Mouse (Mus musculus) hindbrain, postnatal 0 days (tissue): ENCODE data around the gene Mrps11. TPM values are rescaled to one million over a fixed set of nuclear protein-coding genes. Genes with fewer than 3 reads are reported as not detected.

Experiments used
- ATAC-seq: fragments of 200-750 bp; cut with Nextera tagmentation; 2 replicates; pipeline ENCODE4 v1.8.0; 2017; ENCODE audit warnings: mild to moderate bottlenecking, moderate TSS enrichment, moderate library complexity
- DNase-seq: peaks from one replicate; pipeline ENCODE4 v3.0.0-alpha.2; 2015; ENCODE audit warnings: low spot score
- H3K27ac ChIP-seq: fragments of 300-500 bp; sonication (generic); 2 replicates; pipeline ENCODE4 v1.5.1; 2014; ENCODE audit warnings: mild to moderate bottlenecking
- H3K27me3 ChIP-seq: fragments of 300-500 bp; sonication (generic); 2 replicates; pipeline ENCODE4 v1.6.1; 2014; ENCODE audit warnings: low read length, mixed read lengths; ENCODE audit not compliant: insufficient read depth
- H3K36me3 ChIP-seq: fragments of 300-500 bp; sonication (generic); 2 replicates; pipeline ENCODE4 v1.6.1; 2014; ENCODE audit warnings: low read length, mixed read lengths; ENCODE audit not compliant: insufficient read depth
- H3K4me1 ChIP-seq: fragments of 300-500 bp; sonication (generic); 2 replicates; pipeline ENCODE4 v1.6.1; 2014; ENCODE audit warnings: antibody characterized with exemption, low read length, mixed read lengths; ENCODE audit not compliant: insufficient read depth
- H3K4me2 ChIP-seq: fragments of 300-500 bp; sonication (generic); 2 replicates; pipeline ENCODE4 v1.6.1; 2014; ENCODE audit warnings: low read depth, mild to moderate bottlenecking, low read length, moderate library complexity, mixed read lengths
- H3K4me3 ChIP-seq: fragments of 300-500 bp; sonication (generic); 2 replicates; pipeline ENCODE4 v1.5.1; 2014; ENCODE audit warnings: low read length
- H3K9ac ChIP-seq: fragments of 300-500 bp; sonication (generic); replicated peaks from 2 replicates; pipeline ENCODE4 v1.6.1; 2014; ENCODE audit warnings: mild to moderate bottlenecking, low read length, moderate library complexity, mixed read lengths
- H3K9me3 ChIP-seq: fragments of 300-500 bp; sonication (generic); 2 replicates; pipeline ENCODE4 v1.6.1; 2016; ENCODE audit warnings: low read length, mixed read lengths
- CTCF ChIP-seq: IDR thresholded peaks from 2 replicates; pipeline ENCODE4 v1.5.1; 2016; ENCODE audit warnings: antibody characterized with exemption, control low read depth, low read depth
- WGBS: fragments of 180-500 bp; shearing (Covaris S2); extraction: QIAGEN DNeasy Blood & Tissue Kit; methylation state at CpG from one replicate; pipeline ENCODE4 v1.1.7; 2014; 5-methylcytosine and 5-hydroxymethylcytosine counted together
- polyA plus RNA-seq: library from polyadenylated mRNA; unstranded; fragments of >200 nt; fragmentation: Nextera tagmentation; extraction: Ambion mirVana; gene quantifications from 2 replicates; pipeline ENCODE4 v1.2.1, GENCODE M21; 2015
- total RNA-seq: library from RNA; depleted of rRNA; stranded (reverse); fragments of >200 nt; gene quantifications from 2 replicates; pipeline ENCODE4 v1.2.3, GENCODE M21; 2014

The Mrps11 gene
- total and polyA plus RNA-seq, 2 experiments from 2014 or later, result 56.8 to 63.4 TPM

DNA sequence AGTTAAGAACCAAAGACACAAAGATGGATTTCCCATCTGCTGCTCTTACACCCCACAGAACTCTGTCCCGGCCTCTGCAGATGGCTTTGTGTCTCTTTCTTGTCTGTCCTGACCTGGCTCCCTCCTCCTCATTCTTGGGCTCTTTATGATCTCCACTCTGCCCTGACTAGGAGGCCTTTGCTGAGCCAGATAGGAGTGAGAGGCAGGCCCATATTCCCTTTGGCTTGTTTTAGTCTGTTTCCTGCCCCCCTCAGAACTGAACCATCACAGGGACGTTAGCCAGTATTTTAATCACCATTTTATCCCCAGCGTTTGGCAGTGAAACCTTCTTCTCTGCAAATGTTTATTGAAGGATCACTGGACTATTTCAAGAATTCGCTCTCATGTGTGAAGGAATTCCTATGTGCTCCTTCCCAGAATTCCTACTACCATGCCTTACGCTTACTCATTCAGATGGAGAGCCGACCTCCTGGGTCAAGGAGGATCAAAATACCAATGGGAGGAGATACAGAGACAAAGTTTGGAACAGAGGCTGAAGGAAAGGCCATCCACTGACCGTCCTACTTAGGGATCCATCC is 13.8 kb upstream of the Mrps11 start:
- DNase-seq (no peak), ATAC-seq (no peak)
- H3K36me3 ChIP-seq, result peaks cover 15% of the 10 kb centered on the region
- 72% methylated on average over 7 of the region's 7 CpGs for whole genome bisulfite sequencing
- H3K4me2 ChIP-seq, result no peak overlapping the region
- H3K9me3 ChIP-seq, result no peaks in the 10 kb centered on the region
- H3K9ac ChIP-seq, result no peak overlapping the region
- no peak overlapping the region for H3K27ac ChIP-seq
- H3K4me3 ChIP-seq, result no peak overlapping the region
- TF ChIP-seq CTCF, result no peak
- H3K4me1 ChIP-seq, result peaks cover 3% of the 10 kb centered on the region; the same call in 1 of the 2 replicates
- no peaks in the 10 kb centered on the region for H3K27me3 ChIP-seq

DNA sequence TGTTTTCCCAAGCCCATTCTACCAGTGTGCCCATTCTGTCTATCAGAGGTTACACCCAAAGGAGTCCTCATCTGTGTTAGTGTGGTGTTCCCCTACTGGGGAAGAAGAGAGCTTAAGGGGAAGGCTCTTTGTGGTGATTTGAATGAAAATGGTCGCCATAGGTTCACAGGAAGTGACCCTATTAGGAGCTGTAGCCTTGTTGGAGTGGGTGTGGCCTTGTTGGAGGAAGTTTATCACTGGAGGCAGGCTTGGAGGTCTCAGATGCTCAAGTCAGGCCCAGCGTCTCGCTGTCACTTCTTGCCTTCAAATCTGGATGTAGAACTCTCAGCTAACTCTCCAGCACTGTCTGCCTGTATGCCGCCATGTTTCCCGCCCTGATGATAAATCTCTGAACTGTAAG is 12.0 kb upstream of the Mrps11 start:
- H3K4me3 ChIP-seq, result no peak overlapping the region
- peaks cover 2% of the 10 kb centered on the region; the same call in 1 of the 2 replicates for H3K4me1 ChIP-seq
- WGBS, result 88% methylated on average over 5 of the region's 5 CpGs
- H3K9ac ChIP-seq, result no peak overlapping the region
- ATAC-seq (no peak), DNase-seq (no peak)
- H3K36me3 ChIP-seq, result peaks cover 29% of the 10 kb centered on the region
- H3K27ac ChIP-seq, result no peak overlapping the region
- H3K4me2 ChIP-seq, result no peak overlapping the region
- no peaks in the 10 kb centered on the region for H3K9me3 ChIP-seq
- TF ChIP-seq CTCF, result no peak
- H3K27me3 ChIP-seq, result no peaks in the 10 kb centered on the region

DNA sequence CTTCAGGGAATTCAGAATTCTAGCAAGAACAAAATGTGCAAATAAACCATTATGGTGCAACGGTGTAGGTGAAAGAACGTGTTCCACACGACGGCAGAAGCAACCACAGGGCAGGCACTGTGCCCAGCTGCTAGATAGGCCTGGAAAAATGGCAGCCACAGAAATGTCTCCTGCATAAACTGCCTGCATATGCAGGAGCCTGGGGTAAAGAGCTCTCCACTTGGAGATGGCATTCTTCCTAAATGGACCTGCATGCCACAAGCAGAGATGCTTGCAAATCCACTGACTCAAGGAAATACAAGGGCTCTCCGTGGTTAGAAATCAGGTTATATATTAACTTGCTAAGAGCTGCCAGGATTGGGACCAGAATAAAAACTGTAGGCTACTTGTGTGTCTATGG is 4.2 kb upstream of the Mrps11 start:
- Histone ChIP-seq H3K4me2 (no peak overlapping the region), H3K27me3 (no peaks in the 10 kb centered on the region), H3K4me1 (peaks cover 9% of the 10 kb centered on the region; the same call in 1 of the 2 replicates), H3K36me3 (peaks cover 43% of the 10 kb centered on the region), H3K27ac (no peak overlapping the region), H3K4me3 (no peak overlapping the region), H3K9me3 (no peaks in the 10 kb centered on the region), H3K9ac (no peak overlapping the region)
- TF ChIP-seq CTCF, result no peak
- ATAC-seq, result no peak
- no peak for DNase-seq
- 95% methylated on average over 5 of the region's 5 CpGs for WGBS

GRCm38 (mm10) chr7:78785906-78786305 is 3.0 kb downstream of the Mrps11 start:
- Histone ChIP-seq H3K27me3 (no peaks in the 10 kb centered on the region), H3K4me3 (no peak overlapping the region), H3K4me2 (no peak overlapping the region), H3K9me3 (no peaks in the 10 kb centered on the region), H3K9ac (no peak overlapping the region), H3K27ac (no peak overlapping the region), H3K4me1 (peaks cover 12% of the 10 kb centered on the region; the same call in 1 of the 2 replicates), H3K36me3 (peaks cover 17% of the 10 kb centered on the region)
- ATAC-seq (no peak), DNase-seq (no peak)
- WGBS, result 54% methylated on average over 5 of the region's 5 CpGs
- no peak for TF ChIP-seq CTCF

DNA sequence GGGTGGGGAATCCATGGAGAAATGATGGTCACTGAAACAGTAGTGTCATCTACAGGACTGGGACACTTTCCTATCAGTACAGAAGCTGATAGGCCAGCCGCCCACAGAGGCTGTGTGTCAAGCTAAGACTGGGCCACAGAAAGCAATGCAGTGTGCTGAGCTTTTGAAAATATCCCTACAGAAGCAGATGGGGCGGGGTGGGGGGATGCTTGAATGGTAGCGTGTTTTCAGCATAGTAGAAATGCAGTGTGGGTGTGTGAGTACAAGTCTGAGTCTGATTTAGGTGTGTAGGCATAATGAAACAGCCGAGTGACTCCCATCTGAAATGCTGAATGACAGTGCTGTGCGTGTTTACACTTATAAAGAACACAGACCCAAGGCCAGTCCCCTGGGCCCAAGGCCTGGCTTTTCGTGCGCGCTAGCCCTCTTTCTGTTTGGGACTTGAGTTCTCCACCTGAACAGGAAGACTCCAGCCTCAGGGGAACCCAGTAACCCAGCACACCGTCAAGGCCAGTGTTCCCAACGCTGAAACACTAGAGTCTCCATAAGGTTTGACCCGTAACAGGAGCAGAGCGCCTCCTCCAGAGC is 5.0 kb downstream of the Mrps11 start:
- H3K4me3 ChIP-seq, result no peak overlapping the region
- no peak overlapping the region for H3K4me2 ChIP-seq
- no peaks in the 10 kb centered on the region for H3K9me3 ChIP-seq
- H3K27ac ChIP-seq, result no peak overlapping the region
- 89% methylated on average over 12 of the region's 12 CpGs for WGBS
- H3K27me3 ChIP-seq, result no peaks in the 10 kb centered on the region
- H3K36me3 ChIP-seq, result peaks cover 17% of the 10 kb centered on the region
- ATAC-seq (no peak), DNase-seq (no peak)
- no peak overlapping the region; the same call in 1 of the 2 replicates for H3K9ac ChIP-seq
- no peak for TF ChIP-seq CTCF
- peaks cover 4% of the 10 kb centered on the region; the same call in 1 of the 2 replicates for H3K4me1 ChIP-seq

DNA sequence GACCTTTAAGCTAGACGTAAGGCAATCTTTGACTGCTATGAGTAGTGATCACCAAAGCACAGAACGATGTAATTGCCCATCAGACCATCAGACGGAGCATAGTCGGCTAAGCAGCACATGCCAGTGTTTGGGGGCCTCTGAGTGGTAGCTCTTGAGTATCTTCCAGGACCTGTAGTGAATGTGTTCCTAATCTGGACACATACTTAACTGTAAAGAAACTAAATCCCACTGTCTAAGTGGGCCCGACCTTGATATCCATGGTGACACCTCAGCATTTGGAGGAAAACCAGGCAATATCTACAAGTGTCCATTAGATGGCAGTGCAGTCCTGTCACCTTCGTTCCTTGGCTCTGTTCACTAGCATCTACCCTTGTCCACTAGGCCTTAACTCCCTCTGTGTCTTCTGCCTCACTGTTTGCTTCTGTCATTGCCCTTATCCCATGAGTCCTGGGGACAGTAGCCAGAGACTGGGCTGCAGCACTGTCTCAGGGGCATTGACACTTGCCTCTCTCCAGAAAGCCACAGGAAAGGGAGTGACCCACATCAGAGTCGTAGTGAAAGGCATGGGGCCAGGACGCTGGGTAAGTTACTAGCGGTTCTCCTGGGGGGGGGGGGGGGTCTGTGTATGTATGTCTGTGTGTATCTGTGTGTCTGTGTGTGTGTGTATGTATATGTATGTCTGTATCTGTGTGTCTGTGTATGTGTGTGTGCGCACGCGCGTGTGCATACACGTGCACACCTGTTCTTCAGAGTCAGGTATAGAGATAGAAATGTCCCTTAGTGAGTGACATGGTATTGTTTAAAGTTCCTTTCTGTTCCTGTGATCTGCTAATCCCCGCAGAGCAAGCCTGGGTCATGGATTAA is 8.7 kb downstream of the Mrps11 start:
- Histone ChIP-seq H3K27ac (no peak overlapping the region), H3K36me3 (peaks cover 17% of the 10 kb centered on the region), H3K27me3 (no peaks in the 10 kb centered on the region), H3K4me1 (0 out of 2 replicates have a peak, but pooled peaks cover 3% of the 10 kb centered on the region), H3K4me3 (no peak overlapping the region), H3K9ac (no peak overlapping the region), H3K4me2 (no peak overlapping the region), H3K9me3 (no peaks in the 10 kb centered on the region)
- DNase-seq (peak; percentile 90), ATAC-seq (peak; percentile 84)
- peak; percentile 97 for TF ChIP-seq CTCF
- WGBS, result 80% methylated on average over 15 of the region's 15 CpGs
